In genomic region chr4:130389496-130389895, GRCm38 (mm10) we compare ENCODE assay signal across 9 mouse cellular contexts. TPM values are rescaled to one million over a fixed set of nuclear protein-coding genes. Genes with fewer than 3 reads are reported as not detected.
DNase-seq lines count a peak whose midpoint lies in the region; ATAC-seq lines count a peak whose summit lies in the region.
"Had no signal": no experiment of that assay in that cellular context is flagged by ENCODE, and none has a peak within 500 bp of the region (broad histone marks: within the 10 kb centered on the region; RNA-seq: fewer than 3 reads in every experiment).

No protein-coding gene starts in this region.

- no peaks in the 10 kb centered on the region for H3K9me3 ChIP-seq in midbrain, embryonic 11.5 days (ENCODE audit: control insufficient read depth, low read length)
- H3K9me3 ChIP-seq in midbrain, embryonic 15.5 days, result no peaks in the 10 kb centered on the region
- H3K9me3 ChIP-seq in midbrain, embryonic 14.5 days (ENCODE audit: control insufficient read depth, low read length), result no peaks in the 10 kb centered on the region
- H3K9me3 ChIP-seq: megakaryocyte, embryonic 14.5 days had no signal

- peaks cover 16% of the 10 kb centered on the region for H3K36me3 ChIP-seq in midbrain, embryonic 11.5 days (ENCODE audit: control insufficient read depth, insufficient read depth, low read length)
- peaks cover 29% of the 10 kb centered on the region for H3K36me3 ChIP-seq in midbrain, embryonic 15.5 days (replicated peaks)
- H3K36me3 ChIP-seq in midbrain, embryonic 14.5 days (ENCODE audit: control insufficient read depth, insufficient read depth, low read length), result peaks cover 58% of the 10 kb centered on the region

- no peak overlapping the region for H3K4me3 ChIP-seq in midbrain, embryonic 11.5 days (ENCODE audit: low read depth, low read length)
- no peak overlapping the region for H3K4me3 ChIP-seq in midbrain, embryonic 15.5 days
- H3K4me3 ChIP-seq in midbrain, embryonic 14.5 days (replicated peaks; ENCODE audit: low read depth, low read length), result no peak overlapping the region
- H3K4me3 ChIP-seq: megakaryocyte, embryonic 14.5 days had no signal

- 72% methylated on average over 6 of the region's 6 CpGs for WGBS in midbrain, embryonic 11.5 days
- WGBS in midbrain, embryonic 15.5 days, result 65% methylated on average over 6 of the region's 6 CpGs
- WGBS in midbrain, embryonic 14.5 days, result 51% methylated on average over 6 of the region's 6 CpGs

- H3K9ac ChIP-seq in midbrain, embryonic 11.5 days (ENCODE audit: low read length), result no peak overlapping the region
- no peak overlapping the region for H3K9ac ChIP-seq in midbrain, embryonic 15.5 days
- no peak overlapping the region for H3K9ac ChIP-seq in midbrain, embryonic 14.5 days (replicated peaks; ENCODE audit: low read length)

- no peak for ATAC-seq in midbrain, embryonic 11.5 days (ENCODE audit: low FRiP score)
- ATAC-seq in midbrain, embryonic 15.5 days (replicated peaks), result no peak
- ATAC-seq in midbrain, embryonic 14.5 days (ENCODE audit: low FRiP score, low TSS enrichment), result no peak
- ATAC-seq in activated CD4-positive, CD25-positive, alpha-beta regulatory T cell, adult 4 months, result no peak
- no peak for ATAC-seq in megakaryocyte, adult 5-6 weeks (ENCODE audit: poor library complexity, severe bottlenecking)

- H3K27me3 ChIP-seq in midbrain, embryonic 11.5 days (ENCODE audit: control insufficient read depth, insufficient read depth, low read length), result no peaks in the 10 kb centered on the region
- H3K27me3 ChIP-seq in midbrain, embryonic 15.5 days (replicated peaks), result no peaks in the 10 kb centered on the region
- H3K27me3 ChIP-seq in midbrain, embryonic 14.5 days (ENCODE audit: control insufficient read depth, insufficient read depth, low read length), result no peaks in the 10 kb centered on the region
- H3K27me3 ChIP-seq: megakaryocyte, embryonic 14.5 days had no signal

- peak; percentile 81 for DNase-seq in midbrain, embryonic 11.5 days (ENCODE audit: low spot score, missing footprints)
- DNase-seq in cerebellum, postnatal 10 days, result peak; percentile 62 to 69
- DNase-seq in kidney, postnatal 14 days, result peak; percentile 89
- no peak for DNase-seq in midbrain, embryonic 14.5 days
- DNase-seq in thymus, postnatal 14 days, result no peak

- H3K4me2 ChIP-seq in midbrain, embryonic 11.5 days, result no peak overlapping the region
- H3K4me2 ChIP-seq in midbrain, embryonic 15.5 days, result no peak overlapping the region
- H3K4me2 ChIP-seq in midbrain, embryonic 14.5 days (ENCODE audit: low read length), result no peak overlapping the region

- no peak overlapping the region for H3K27ac ChIP-seq in midbrain, embryonic 11.5 days (ENCODE audit: low read depth, low read length)
- H3K27ac ChIP-seq in midbrain, embryonic 15.5 days, result no peak overlapping the region
- 0 out of 2 replicates have a peak overlapping the region, but pooled peaks have one; percentile 13 for H3K27ac ChIP-seq in midbrain, embryonic 14.5 days (replicated peaks; ENCODE audit: low read depth, low read length)

- H3K4me1 ChIP-seq in midbrain, embryonic 11.5 days (ENCODE audit: control insufficient read depth, insufficient read depth, low read length), result no peaks in the 10 kb centered on the region
- H3K4me1 ChIP-seq in midbrain, embryonic 15.5 days, result no peaks in the 10 kb centered on the region
- no peaks in the 10 kb centered on the region for H3K4me1 ChIP-seq in midbrain, embryonic 14.5 days (ENCODE audit: control insufficient read depth, insufficient read depth, low read length)
- H3K4me1 ChIP-seq: megakaryocyte, embryonic 14.5 days had no signal

RNA-seq across cellular contexts. Expression of gene Snrnp40, which starts 29.6 kb away (rescaled TPM):
- polyA plus RNA-seq in midbrain, embryonic 11.5 days (2014; fragmentation: Nextera tagmentation; extraction: Ambion mirVana), result 220 and 223 TPM in 2 replicates
- 106 and 110 TPM in 2 replicates for polyA plus RNA-seq in midbrain, embryonic 15.5 days (2015; fragmentation: Nextera tagmentation; extraction: Ambion mirVana)
- 98.8 and 113 TPM in 2 replicates for polyA plus RNA-seq in midbrain, embryonic 14.5 days (2014; fragmentation: Nextera tagmentation; extraction: Ambion mirVana)
- 10 to 100 TPM; 65.1 to 71.2 TPM for polyA plus RNA-seq in activated CD4-positive, CD25-positive, alpha-beta regulatory T cell, adult 4 months (2017; shearing (Covaris generic))
- 49.8 and 50.6 TPM in 2 replicates for total RNA-seq in megakaryocyte, adult 5-6 weeks (2015)
- total RNA-seq in megakaryocyte, adult 5-6 weeks (2017), result 52.9 and 54.7 TPM in 2 replicates

RNA-seq across cellular contexts. Expression of gene Zcchc17, which starts 29.8 kb away (rescaled TPM):
- 81.2 and 84.7 TPM in 2 replicates for polyA plus RNA-seq in midbrain, embryonic 11.5 days (2014; fragmentation: Nextera tagmentation; extraction: Ambion mirVana)
- 83.5 and 84.1 TPM in 2 replicates for polyA plus RNA-seq in midbrain, embryonic 15.5 days (2015; fragmentation: Nextera tagmentation; extraction: Ambion mirVana)
- polyA plus RNA-seq in midbrain, embryonic 14.5 days (2014; fragmentation: Nextera tagmentation; extraction: Ambion mirVana), result 98.7 and 101 TPM in 2 replicates
- polyA plus RNA-seq in activated CD4-positive, CD25-positive, alpha-beta regulatory T cell, adult 4 months (2017; shearing (Covaris generic)), result 10 to 100 TPM; 70.6 to 72.2 TPM
- total RNA-seq in megakaryocyte, adult 5-6 weeks (2015), result 13.9 and 15.0 TPM in 2 replicates
- total RNA-seq in megakaryocyte, adult 5-6 weeks (2017), result 52.1 and 68.3 TPM in 2 replicates

Comparison
In these comparisons a context has a peak if more than half of its experiments do, and no peak if none do; other contexts are left out.
1. DNase-seq: peak in midbrain, embryonic 11.5 days (single experiment), cerebellum, postnatal 10 days (2 of 2) and kidney, postnatal 14 days (single experiment); none in midbrain, embryonic 14.5 days (single experiment) and thymus, postnatal 14 days (single experiment).